Mouse (Mus musculus) ovary, adult 18-20 months (tissue): ENCODE data around the gene Zmynd19.
A peak's percentile ranks its signal among the peaks of the same experiment; 100 is the strongest.
"Not testable (repeated sequence)": the region's sequence is repeated elsewhere in the genome, so short reads cannot be mapped to it uniquely, and the experiment has no call there.

ENCODE experiments used
- DNase-seq: peaks from one replicate; pipeline ENCODE4 v3.0.0; 2022; ENCODE audit warnings: low spot score, mixed read lengths

Gene Zmynd19

DNA sequence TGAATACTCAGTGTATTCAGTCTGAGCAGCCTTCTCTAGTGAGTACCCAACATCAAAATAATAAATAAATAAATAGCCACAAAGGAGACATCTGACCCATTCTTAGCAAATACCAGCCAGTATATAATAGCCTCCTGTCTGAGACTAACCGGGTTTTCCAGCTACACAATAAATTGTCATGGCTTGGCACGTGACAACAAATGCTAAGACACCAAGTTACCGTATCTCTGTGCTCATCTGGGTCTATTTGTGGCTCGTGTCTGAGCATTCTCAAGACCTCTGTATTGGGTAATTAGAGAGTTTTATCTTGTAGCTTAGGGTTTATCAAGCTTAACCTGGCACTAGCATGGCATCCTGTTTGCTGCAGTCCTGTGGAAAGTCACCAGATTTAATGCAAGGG, 7.5 kb upstream of the Zmynd19 start:
- DNase-seq = no peak

DNA sequence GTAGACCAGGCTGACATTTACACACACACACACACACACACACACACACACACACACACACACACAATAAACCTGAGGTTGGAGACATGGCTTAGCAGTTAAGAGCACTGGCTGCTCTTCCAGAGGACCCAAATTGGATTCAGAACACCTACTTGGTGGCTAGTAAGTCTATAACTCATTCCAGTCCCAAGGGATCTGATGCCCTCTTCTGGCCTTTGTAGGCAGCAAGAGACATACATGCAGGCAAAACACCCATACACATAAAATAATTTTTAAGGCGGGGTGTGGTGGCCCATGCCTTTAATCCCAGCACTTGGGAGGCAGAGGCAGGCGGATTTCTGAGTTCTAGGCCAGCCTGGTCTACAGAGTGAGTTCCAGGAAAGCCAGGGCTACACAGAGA, 5.3 kb upstream of the Zmynd19 start:
- not testable (repeated sequence) for DNase-seq

DNA sequence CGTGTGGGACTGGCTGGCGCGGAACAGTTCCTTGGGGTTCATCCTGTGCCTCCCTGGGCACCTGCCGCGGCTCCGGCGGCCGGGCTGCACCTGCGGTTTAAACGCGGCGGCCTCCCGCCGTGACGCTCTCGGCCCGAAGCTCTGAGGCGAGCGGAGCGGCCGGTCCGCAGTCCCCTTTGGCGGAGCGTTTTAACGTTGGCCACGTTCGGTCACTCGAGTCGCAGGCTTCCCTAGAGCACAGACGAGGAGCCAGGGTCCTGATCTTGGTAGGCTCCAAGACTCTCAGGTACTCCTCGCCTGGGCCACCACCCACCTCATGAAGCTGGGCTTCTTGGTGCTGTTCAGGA, 570 bp downstream of the Zmynd19 start:
- no peak for DNase-seq

DNA sequence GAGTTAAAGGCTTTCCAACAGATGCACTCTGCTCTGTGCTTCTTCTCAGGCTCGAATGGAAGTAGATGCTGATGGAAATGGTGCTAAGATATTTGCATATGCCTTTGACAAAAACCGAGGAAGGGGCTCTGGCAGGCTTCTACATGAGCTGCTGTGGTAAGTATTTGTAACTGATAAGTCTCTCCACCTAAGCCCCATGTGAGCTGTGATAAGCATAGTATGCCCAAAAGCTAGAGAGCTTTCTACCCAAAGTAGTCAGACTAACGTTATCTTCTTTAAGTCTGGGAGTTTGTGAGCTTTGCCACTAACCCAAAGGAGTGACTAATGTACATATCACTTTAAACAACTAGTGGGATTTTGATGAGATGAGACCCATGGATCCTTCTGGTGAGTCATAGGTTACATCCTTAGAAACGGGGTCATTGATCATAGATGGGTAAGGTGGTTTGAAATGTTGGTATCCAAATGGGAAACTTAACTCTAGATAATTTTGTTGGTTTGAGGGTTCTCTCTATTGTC, 3.0 kb downstream of the Zmynd19 start:
- DNase-seq = no peak

DNA sequence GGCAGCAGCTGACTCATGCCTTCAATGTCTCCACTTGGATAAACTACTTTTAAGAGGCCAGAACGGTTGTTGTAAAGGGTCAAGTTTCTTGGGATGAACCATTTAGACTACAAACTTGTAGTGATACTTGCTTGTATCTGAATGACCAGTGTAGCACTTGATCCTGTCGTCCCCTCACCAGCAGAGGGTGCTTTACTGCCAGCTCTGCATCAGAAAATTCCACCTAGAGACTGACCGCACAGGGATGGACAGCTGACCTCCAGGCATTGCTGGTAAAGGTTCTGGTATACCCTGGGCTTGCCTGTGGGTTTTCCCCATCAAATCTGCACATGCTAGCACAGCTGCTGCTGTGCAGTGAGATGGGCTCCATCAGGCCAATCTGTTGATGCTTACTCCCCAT, 11.3 kb downstream of the Zmynd19 start:
- no peak for DNase-seq

DNA sequence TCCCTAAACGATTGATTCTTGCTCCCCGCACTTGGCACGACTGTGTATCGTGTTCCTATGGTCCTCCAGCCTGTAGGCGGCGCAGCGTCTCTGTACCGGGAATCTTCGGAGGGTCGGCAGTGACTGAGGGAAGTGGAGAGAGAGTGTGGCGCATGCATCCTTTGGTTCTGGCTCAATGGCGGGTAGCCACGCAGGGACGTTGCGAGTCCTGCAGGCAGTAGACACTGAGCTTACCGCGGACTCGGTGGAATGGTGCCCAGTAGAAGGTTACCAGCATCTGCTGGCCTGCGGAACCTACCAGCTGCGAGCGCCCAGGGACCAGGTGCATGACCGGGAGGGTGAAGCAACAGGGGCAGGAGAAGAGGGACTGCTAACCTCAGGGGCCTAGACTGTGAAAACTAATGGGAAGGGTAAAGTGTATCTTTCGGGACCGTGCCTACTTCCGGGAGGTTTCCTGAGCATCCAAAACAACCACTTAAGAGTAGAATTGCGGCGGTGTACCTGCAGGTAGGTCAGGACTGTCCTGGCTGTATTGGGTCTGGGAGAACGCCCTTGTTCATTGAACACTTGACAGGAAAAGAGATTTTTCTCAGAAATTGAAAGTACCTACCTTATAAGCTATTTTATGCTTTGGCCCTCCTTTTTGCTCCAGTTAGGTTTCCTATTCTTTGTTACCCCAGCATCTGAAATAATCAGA, 12.9 kb downstream of the Zmynd19 start, which contains the start of gene Dph7:
Gene Dph7, plus strand, starts transcription at position 97 of the 697 bp plus-strand sequence.
- DNase-seq = peak; percentile 62

DNA sequence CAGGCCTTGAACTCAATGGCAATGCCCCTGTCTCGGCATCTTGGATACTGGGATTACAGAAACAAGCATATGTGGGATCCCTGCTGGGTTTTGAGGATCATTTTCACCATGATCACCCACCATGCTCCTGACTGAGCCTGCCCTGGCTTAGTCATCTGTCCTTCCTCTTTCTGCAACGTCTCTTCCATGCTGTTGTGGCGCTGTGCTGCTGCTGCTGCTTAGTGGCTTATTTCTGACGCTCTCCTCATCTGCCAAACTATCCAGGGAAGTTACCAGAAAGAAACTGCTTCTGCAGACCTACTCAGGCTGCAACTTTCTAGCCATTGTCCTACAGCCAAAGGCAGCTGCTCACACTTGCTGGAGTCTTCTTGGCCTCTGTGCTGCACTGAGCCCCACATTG, 20.8 kb downstream of the Zmynd19 start:
- no peak for DNase-seq

DNA sequence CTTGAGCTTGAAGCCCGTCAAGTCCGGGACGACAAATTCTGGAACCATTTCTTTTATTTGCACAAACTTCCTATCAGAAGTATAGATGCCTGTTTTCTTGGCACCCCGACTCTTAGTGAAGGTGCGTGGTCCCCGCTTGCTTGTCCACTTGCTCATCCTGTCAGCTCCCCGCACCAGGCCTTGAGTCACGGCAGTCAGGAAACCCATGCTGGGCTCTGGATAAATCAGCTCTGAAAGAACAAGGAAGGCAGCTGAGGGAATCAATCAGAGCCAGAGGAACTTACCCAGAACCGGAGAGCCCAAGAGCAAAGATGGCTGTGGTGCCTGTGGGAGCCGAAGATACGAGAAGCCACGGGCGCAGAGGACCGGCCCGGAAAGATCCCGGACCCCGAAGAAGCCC, 24.9 kb downstream of the Zmynd19 start:
- not testable (repeated sequence) for DNase-seq

DNA sequence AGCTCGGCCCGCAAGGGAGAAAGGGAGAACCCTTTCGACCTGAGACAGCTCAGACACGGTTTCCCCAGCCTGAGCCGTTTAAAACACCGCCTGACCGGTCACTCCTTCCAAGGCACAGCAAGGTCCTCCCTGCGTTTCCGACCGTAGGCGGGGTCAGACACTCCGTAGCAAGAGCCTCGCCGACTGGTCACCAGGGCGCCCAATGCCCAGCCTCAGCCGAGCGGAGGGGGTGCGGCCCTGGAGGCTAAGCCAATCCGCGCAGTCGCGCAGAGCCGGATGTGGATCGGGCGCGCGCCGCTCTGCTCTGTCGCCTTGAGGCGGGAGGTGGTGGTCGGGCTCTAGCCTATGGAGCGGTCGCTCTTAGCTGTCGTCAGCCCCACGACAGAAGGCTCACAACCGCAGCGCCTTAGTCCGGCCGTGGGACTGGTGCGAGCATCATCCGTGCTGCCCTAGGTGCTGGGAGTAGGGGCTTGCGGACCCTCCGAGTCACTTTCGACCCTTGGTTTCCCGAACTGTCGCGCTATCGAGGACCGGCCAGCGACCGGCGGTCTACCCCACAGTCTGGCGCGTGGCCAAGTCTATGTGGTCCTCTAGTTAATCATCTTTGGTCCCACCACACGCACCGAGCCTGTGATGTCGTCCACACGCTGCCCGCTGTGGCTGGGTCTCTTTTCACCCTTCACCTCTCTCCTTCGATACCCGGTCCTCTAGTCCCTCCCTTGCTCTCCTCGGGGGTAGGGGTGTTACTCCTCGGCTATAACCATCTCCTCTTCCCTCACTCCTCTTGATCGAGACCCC, 25.5 kb downstream of the Zmynd19 start, which contains the start of gene Mrpl41:
Gene Mrpl41, minus strand, starts transcription at position 193 of the 798 bp plus-strand sequence.
- peak; percentile 96 for DNase-seq

DNA sequence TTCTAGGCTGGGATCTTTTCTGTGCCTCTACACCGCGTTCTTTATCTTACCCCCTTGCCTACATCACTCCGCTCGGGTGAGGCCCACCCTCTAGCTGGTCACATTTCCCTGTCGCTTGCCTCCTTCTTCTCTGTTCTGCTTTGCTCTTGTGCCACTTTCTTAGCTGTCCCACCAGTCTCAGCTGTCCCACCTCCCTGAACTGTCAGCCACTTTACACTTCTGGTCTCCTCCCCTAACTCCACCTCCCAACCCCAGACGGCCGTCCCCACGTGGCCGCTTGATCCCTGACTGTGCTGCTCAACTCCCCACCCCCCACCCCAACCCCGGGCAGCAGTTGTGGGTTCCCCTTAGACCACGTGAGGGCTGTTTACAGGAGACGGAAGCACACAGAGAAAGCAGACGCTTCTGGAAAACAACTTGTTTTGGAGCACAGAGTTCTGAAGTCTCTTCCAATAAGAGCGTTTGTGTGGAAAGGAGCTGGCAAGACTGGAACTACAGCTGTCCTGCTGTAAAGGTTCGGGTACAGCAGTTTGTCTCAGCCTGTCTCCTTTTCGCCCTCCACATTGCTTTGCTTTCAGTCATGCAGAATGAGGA, 26.2 kb downstream of the Zmynd19 start, which contains the start of gene Pnpla7:
Gene Pnpla7, plus strand, starts transcription at position 330 of the 594 bp plus-strand sequence.
- peak; percentile 78 for DNase-seq

DNA sequence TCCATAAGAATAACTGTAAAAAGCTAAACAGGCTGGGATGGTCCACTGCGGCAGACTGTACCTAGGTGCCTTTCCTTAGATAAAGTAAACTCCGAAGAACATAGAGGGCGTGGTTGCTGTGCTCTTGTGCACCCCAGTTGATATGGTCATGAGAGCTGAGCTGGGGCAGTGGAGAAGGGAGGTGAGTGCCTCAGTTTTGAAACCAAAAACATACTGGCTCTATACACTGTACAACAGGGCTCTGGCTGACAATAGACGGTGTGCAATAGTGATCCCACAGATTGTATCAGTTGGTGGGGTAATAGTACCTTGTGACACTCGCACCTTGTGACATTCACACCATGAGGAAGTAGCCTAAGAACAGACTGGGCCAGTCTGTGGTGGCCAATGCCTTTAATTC, 27.4 kb downstream of the Zmynd19 start:
- DNase-seq = no peak

DNA sequence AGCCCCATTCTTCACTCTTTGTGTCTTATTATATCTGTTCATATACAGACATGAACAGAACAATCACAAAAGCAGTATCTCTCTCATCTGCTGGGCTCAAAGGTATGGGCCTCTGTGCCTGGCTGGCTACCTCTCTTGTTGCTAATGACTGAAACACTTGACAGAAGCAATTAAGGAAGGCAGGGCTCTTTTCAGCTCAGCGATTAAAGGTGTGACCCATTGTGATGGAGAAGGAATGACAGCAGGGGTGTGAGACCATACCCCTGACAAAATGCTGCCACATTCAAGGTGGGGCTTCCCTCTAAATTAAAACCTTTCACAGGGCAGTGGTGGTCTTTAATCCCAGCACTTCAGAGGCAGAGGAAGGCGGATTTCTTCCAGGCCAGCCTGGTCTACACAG, 38.2 kb downstream of the Zmynd19 start:
- no peak for DNase-seq

DNA sequence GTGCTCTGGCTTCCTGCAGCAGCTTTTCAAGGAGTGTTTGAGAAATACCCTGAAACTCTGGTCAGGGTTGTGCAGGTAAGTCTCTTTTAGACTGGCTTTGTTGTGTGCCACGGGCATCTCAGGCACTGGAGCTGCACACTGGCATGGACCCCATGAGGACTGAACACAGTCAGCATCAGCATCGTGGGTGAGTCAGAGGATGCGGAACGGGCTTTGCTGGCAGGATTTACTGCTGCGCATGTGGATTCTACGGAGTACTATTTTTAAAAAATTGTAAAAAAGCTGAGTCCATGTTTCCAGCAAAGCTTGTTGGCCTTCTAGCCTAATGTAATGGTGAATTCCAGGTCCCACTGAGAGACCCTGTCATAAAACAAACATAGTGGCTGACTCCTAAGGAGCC, 45.7 kb downstream of the Zmynd19 start:
- no peak for DNase-seq

DNA sequence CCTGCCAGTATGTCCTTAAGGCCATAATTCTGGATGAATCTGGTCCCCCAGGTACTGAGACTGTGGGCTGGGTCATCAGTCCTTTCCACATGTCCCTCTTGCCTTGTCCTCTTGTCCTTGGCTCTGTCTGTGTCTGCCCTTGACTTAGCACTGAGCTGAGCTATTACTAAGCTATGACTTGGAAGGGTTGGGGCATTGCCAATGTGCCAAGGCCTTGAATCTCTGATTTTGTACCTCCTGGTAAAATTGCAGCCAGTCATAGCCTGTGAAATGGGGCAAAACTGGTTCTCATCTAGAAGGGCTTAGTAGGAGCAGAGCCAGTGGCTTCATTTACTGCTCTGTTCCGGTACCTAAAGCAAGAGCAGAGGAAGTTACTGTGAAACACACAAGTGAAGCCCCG, 46.9 kb downstream of the Zmynd19 start:
- peak; percentile 37 for DNase-seq

DNA sequence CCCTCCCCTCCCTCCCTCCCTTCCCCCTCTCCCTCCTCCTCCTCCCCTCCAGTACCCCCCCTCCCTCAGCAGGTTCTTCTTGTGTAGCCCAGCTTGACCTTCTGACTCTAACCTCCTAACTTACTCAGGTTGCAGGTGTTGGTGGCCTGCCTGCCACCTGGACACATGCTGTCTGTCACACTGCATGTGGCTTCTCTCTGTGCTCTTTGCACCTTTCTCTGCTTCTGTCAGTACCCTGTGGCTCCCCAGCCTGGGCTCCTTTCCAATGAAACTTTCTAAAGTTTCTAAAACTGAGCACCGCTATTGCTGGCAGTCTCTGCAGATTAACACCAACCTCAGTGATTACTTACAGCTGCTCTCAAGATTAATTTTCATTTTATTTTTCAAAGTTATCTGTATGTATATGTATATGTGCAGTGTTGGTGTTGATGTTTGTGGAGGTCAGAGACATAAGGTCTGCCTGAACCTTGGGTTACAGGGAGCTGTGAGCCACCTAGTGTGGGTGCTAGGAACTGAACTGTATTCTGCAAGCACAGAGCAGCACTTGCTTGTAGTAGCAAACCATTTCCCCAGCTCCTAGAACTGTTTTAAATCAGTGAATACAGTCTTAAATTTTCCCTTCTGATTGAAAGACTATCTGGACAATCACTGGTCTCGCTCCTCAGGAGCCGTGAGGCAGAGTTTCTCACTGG, 51.1 kb downstream of the Zmynd19 start:
- no peak for DNase-seq

DNA sequence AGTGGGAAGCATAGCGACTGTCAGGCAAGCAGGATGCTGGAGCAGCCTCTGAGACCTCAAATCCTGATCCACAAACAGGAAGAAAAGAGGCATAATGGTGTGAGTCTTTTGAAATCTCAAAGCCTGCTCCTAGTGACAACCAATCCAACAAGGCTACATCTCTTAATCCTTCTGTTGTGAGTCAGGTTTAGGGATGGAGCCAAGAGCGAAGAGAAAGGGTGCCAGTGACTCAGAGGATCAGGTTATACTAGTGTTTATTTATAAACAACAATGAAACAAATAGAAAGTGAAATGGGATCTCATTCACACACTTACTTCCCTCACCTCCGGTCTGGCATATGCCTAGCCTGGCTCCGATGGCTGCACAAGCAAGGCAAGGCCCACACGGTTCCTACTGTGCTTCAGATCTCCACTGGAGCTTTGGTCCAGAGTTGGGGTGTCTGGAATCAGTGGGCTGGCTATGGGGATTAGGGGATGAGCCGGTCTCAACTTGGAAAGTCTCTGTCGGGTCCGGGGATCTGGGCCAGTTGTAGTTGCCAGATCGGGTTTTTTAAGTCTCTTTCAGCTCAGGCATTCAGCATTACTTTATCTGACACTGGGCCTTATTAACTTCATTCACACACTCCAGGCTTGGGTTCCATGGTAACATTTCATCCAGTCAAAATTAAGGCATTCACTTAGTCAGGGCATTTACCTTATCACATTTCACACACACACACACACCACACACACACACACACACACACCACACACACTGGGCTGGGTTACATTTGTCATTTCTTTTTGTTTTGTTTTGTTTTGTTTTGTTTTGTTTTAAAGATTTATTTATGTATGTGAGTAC, 54.6 kb downstream of the Zmynd19 start:
- no peak for DNase-seq

DNA sequence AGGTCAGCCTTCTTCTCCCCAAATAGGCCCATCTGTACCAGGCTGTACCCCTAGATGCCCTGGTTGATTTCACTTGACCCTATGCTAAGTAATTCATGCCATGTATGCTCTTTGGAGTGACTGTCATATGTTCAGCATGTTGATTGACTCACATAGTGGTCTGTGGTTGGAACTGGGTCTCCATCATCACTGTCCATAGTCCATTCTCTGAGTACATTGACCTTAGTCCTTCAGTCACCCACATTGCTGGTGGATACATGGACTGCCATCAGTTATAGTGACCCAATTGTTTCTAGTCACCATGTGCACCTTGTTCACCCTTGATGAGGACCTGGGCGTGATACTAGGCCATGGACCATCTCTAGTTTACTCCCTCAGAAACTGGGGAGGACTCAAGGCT, 57.2 kb downstream of the Zmynd19 start:
- no peak for DNase-seq

DNA sequence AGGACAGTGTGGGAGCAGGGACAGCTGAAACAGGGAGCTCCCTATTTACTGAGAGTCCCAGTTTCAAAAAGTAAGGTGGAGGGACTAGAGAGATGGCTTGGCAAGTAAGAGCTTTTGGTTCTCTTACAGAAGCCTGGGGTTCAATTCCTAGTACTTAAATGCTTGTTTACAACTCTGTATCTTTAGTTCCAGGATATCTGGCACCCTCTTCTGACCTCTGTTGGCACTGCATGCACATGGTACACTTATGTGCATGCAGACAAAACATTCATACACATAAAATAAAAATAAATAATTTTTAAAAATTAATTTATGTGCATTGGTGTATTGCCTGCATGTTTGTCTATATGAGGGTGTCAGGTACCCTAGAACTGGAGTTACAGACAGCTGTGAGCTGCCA, 58.7 kb downstream of the Zmynd19 start:
- DNase-seq = no peak
